Mouse (Mus musculus) C2C12 (cell line): ENCODE measurements around the gene Gpx2. TPM values are rescaled to one million over a fixed set of nuclear protein-coding genes. Genes with fewer than 3 reads are reported as not detected.

Experiments used
- H3K27me3 ChIP-seq: one replicate; pipeline ENCODE4 v1.6.1; 2011; ENCODE audit not compliant: control insufficient read depth, insufficient read depth, insufficient read length
- H3K36me3 ChIP-seq: one replicate; pipeline ENCODE4 v1.6.1; 2011; ENCODE audit not compliant: control insufficient read depth, insufficient read depth
- H3K4me3 ChIP-seq: one replicate; pipeline ENCODE4 v1.5.1; 2011; ENCODE audit warnings: mild to moderate bottlenecking, control low read depth; ENCODE audit not compliant: poor library complexity, insufficient read depth, severe bottlenecking
- H3K79me2 ChIP-seq: one replicate; pipeline ENCODE4 v1.6.1; 2011; ENCODE audit not compliant: control insufficient read depth, insufficient read depth
- H3K79me3 ChIP-seq: one replicate; pipeline ENCODE4 v1.6.1; 2011; ENCODE audit warnings: low read depth, control low read depth
- H3ac ChIP-seq: one replicate; pipeline ENCODE3; 2011; ENCODE audit warnings: low read depth; ENCODE audit not compliant: control insufficient read depth, insufficient read length
- CEBPB ChIP-seq: IDR thresholded peaks from one replicate; pipeline ENCODE4 v1.6.1; 2011; ENCODE audit warnings: low read depth, mild to moderate bottlenecking, control low read depth, moderate library complexity
- CTCF ChIP-seq: IDR thresholded peaks from one replicate; pipeline ENCODE4 v1.5.1; 2011; ENCODE audit not compliant: control insufficient read depth, insufficient read depth, insufficient read length
- FOSL1 ChIP-seq: IDR thresholded peaks from one replicate; pipeline ENCODE4 v1.8.0; 2011; ENCODE audit warnings: mild to moderate bottlenecking, low read length; ENCODE audit not compliant: poor library complexity, insufficient read depth, severe bottlenecking
- MAX ChIP-seq: IDR thresholded peaks from one replicate; pipeline ENCODE4 v1.6.1; 2011; ENCODE audit warnings: mild to moderate bottlenecking, control low read depth
- MYOD1 ChIP-seq: IDR thresholded peaks from one replicate; pipeline ENCODE4 v1.6.1; 2011; ENCODE audit warnings: low read depth; ENCODE audit not compliant: control insufficient read depth, insufficient read length
- MYOG ChIP-seq: IDR thresholded peaks from one replicate; pipeline ENCODE4 v1.6.1; 2011; ENCODE audit not compliant: control insufficient read depth, insufficient read length; ENCODE audit errors: extremely low read depth
- USF1 ChIP-seq: IDR thresholded peaks from one replicate; pipeline ENCODE4 v1.6.1; 2011; ENCODE audit warnings: low read depth, mild to moderate bottlenecking, control low read depth, moderate library complexity
- polyA plus RNA-seq: library from polyadenylated mRNA; unstranded; fragments of >200 nt; fragmentation: generic; extraction: Trizol; gene quantifications from one replicate; pipeline ENCODE4 v1.2.1, GENCODE M21; 2012; ENCODE audit warnings: missing spikeins

Gene Gpx2
- polyA plus RNA-seq, 1 experiment: not detected

- Histone ChIP-seq H3K4me3 (no peak overlapping the region), H3K79me3 (no peaks in the 10 kb centered on the region), H3K79me2 (no peaks in the 10 kb centered on the region), H3ac (no peak overlapping the region), H3K36me3 (no peaks in the 10 kb centered on the region), H3K27me3 (no peaks in the 10 kb centered on the region)
- no peak for TF ChIP-seq FOSL1
Observed at GRCm38 (mm10) chr12:76775132-76775531, 20.2 kb downstream of the Gpx2 start.

DNA sequence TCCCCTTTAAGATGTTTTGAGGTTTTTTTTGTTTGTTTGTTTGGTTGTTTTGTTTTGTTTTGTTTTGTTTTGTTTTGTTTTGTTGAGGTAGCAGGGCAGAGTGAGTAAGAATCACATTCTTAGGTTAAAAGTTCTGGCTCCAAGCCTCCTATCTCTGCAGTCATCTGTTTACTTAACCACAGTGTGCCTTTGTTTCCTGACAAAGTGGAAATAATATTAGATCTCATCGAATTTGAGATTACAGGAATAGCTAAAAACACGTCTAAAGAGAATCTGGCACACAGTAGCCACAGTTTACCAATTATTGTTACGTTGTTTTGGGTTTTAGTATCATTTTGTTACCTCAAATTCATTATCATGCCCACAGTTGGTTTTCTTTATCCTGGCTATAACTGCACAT, 20.7 kb downstream of the Gpx2 start:
- Histone ChIP-seq H3K79me3 (no peaks in the 10 kb centered on the region), H3K79me2 (no peaks in the 10 kb centered on the region), H3K4me3 (no peak overlapping the region), H3K27me3 (no peaks in the 10 kb centered on the region), H3K36me3 (no peaks in the 10 kb centered on the region), H3ac (no peak overlapping the region)
- no peak for TF ChIP-seq MAX
- TF ChIP-seq FOSL1: no peak
- TF ChIP-seq USF1: no peak
- no peak for TF ChIP-seq CEBPB
- TF ChIP-seq CTCF: no peak
- no peak for TF ChIP-seq MYOD1
- no peak for TF ChIP-seq MYOG

DNA sequence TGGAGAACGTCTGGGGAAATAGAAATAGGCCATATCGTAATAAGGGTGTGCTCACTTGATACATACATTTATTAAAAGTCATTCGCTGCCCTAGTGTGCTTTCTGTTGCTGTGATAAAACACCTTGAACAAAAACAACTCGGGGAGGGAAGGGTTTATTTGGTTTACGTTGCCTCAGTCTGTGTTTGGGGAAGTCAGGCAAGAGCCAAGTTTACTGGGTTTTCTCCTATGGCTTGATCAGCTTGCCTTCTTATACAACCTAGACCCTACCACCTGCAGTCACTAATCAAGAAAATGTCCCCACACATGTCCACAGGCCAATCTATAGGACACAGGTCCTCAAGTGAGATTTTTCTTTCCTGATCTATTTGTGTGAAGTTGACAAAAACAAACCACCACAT, 23.8 kb downstream of the Gpx2 start:
- Histone ChIP-seq H3K79me3 (no peaks in the 10 kb centered on the region), H3K79me2 (no peaks in the 10 kb centered on the region), H3ac (no peak overlapping the region), H3K36me3 (no peaks in the 10 kb centered on the region), H3K4me3 (no peak overlapping the region), H3K27me3 (no peaks in the 10 kb centered on the region)
- TF ChIP-seq CTCF (no peak), MYOG (no peak), FOSL1 (no peak), USF1 (no peak), MYOD1 (no peak)

- Histone ChIP-seq H3K4me3 (no peak overlapping the region), H3K36me3 (no peaks in the 10 kb centered on the region), H3K79me3 (no peaks in the 10 kb centered on the region), H3K79me2 (peaks cover 3% of the 10 kb centered on the region), H3K27me3 (no peaks in the 10 kb centered on the region), H3ac (no peak overlapping the region)
- TF ChIP-seq FOSL1 (no peak), MYOD1 (no peak), CEBPB (no peak), MAX (no peak), CTCF (no peak), USF1 (no peak), MYOG (no peak)
Observed at GRCm38 (mm10) chr12:76770841-76771500, 24.4 kb downstream of the Gpx2 start.

DNA sequence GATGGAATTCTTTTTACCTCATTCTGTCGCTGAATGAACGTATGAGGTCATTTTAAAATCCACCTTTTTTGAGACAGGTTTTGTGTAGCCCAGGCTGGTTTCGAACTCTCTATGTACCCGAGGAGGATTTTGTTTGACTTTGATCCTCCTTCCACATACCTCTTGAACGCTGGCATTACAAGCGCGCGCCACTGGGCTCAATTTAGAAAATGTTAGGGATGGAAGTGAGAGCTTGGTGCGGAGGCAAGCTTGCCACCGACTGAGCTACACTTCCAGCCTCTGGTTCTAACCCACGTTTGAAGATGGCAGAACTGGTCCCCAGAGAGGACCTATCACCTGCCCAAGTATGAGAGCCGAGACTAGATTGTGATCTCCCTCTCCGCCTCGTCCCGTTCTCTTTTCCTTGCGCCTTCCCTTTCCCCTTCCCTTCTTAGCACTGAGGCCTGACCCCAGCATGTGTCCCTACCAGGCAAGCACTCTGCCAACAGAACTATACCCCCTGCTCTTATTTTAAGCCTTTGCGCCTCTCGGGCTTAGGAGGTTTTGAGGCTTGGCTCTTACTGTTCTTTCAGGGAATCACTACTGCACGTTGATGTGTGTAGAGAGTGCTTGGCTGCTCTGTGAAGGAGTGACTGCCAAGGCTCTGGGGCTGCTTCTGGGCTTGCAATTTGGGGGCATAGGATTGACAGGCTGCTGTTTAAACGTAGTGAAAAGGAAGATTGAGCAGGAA, 29.3 kb downstream of the Gpx2 start:
- H3K79me3 ChIP-seq: no peaks in the 10 kb centered on the region
- H3K27me3 ChIP-seq: no peaks in the 10 kb centered on the region
- peak overlapping the region; percentile 41 for H3K4me3 ChIP-seq
- H3K79me2 ChIP-seq: peaks cover 6% of the 10 kb centered on the region
- TF ChIP-seq FOSL1 (no peak), MAX (no peak), CTCF (no peak), MYOD1 (no peak), USF1 (no peak), MYOG (no peak), CEBPB (no peak)
- no peaks in the 10 kb centered on the region for H3K36me3 ChIP-seq
- H3ac ChIP-seq: peak overlapping the region; percentile 75

DNA sequence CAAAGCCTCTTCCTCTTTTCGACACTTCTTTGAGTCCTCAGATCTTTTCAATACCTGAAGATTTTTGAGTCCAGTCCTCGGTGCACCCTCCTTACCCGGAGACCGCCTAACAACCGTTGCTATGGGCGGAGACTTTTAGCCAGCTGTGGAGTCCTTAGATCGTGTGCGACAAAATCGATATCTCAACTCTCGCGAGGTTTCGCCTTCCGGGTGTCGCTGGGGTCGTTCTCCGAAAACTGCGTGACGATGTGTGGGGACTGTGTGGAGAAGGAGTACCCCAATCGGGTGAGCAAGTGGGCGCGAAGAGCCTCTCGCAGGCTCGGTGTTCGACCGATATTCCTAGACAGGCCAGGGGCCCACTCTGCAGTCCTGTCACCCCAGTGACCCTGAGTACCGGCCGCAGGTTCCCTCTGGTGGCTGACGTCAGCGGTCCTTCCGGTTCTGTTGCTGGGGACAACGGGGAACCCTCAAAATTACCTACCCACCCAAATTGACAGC, 30.0 kb downstream of the Gpx2 start, which contains the start of the genes Churc1 and Fntb:
TSS of gene Churc1 (plus strand) at position 185 of the 498 bp plus-strand sequence.
TSS of gene Fntb (plus strand) at position 236 of the 498 bp plus-strand sequence.
- H3K79me3 ChIP-seq: no peaks in the 10 kb centered on the region
- peak within 1 kb of the TSS; percentile 41 for H3K4me3 ChIP-seq
- H3K27me3 ChIP-seq: no peaks in the 10 kb centered on the region
- TF ChIP-seq CEBPB: no peak
- no peak for TF ChIP-seq MYOD1
- TF ChIP-seq CTCF: no peak
- TF ChIP-seq USF1: no peak
- no peak for TF ChIP-seq FOSL1
- no peak for TF ChIP-seq MAX
- TF ChIP-seq MYOG: no peak
- peaks cover 6% of the 10 kb centered on the region for H3K79me2 ChIP-seq
- peak within 1 kb of the TSS; percentile 75 for H3ac ChIP-seq
- no peaks in the 10 kb centered on the region for H3K36me3 ChIP-seq
